Mouse (Mus musculus): ENCODE data around the gene Prc1. TPM values are rescaled to one million over a fixed set of nuclear protein-coding genes. Genes with fewer than 3 reads are reported as not detected.

Gene Prc1
- total RNA-seq, 2 experiments from 2014 or later, result 0.77 to 0.97 TPM

- intact Hi-C loops (cut with DNase I), result no loop called here
- TF ChIP-seq CTCF (IDR thresholded peaks at IDR 0.05), result no peak
- no peak for DNase-seq (ENCODE audit: extremely low spot score in 1 of 2, low spot score in 2 of 2)
- no peak overlapping the region for H3K4me3 ChIP-seq
- H3K27ac ChIP-seq, result no peak overlapping the region
These were observed 71.5 kb downstream of the Prc1 start for GRCm38 (mm10) chr7:80365759-80366158.

Other genes starting within 250 kb of the Prc1 start
- 10 to 100 TPM; 53.9 to 67.1 TPM for gene Idh2, start 179.1 kb upstream of the Prc1 start, total RNA-seq (2021)
- 10 to 100 TPM; 19.4 to 20.6 TPM for gene Sema4b, start 107.6 kb upstream of the Prc1 start, total RNA-seq (2021)
- gene Cib1, start 61.6 kb upstream of the Prc1 start, total RNA-seq (2021), result 10 to 100 TPM; 21.7 to 22.4 TPM
- gene Gdpgp1, start 61.6 kb upstream of the Prc1 start, total RNA-seq (2021), result 1 to 10 TPM; 6.1 to 7.5 TPM
- gene Ttll13, start 48.1 kb upstream of the Prc1 start, total RNA-seq (2021), result 1 to 10 TPM; 2.0 to 2.8 TPM
- gene Ngrn, start 33.2 kb upstream of the Prc1 start, total RNA-seq (2021), result 10 to 100 TPM; 40.8 to 45.3 TPM
- gene Vps33b, start 24.8 kb upstream of the Prc1 start, total RNA-seq (2021), result 10 to 100 TPM; 21.5 to 23.2 TPM
- gene Rccd1, start 30.0 kb downstream of the Prc1 start, total RNA-seq (2021), result 10 to 100 TPM; 14.9 to 15.2 TPM
- gene Unc45a, start 46.6 kb downstream of the Prc1 start, total RNA-seq (2021), result 10 to 100 TPM; 37.7 to 43.7 TPM
- 10 to 100 TPM; 46.4 to 56.4 TPM for gene Hddc3, start 48.7 kb downstream of the Prc1 start, total RNA-seq (2021)
- 100 to 1,000 TPM; 152 to 157 TPM for gene Man2a2, start 76.9 kb downstream of the Prc1 start, total RNA-seq (2021)
- 1 to 10 TPM; 5.3 to 6.8 TPM for gene Fes, start 93.5 kb downstream of the Prc1 start, total RNA-seq (2021)
- gene Furin, start 111.0 kb downstream of the Prc1 start, total RNA-seq (2021), result 10 to 100 TPM; 38.0 to 40.7 TPM
- 1 to 10 TPM; 2.9 to 6.9 TPM for gene Blm, start 240.7 kb downstream of the Prc1 start, total RNA-seq (2021)